Mouse (Mus musculus) thymus, adult 18-20 months (tissue): ENCODE data around the gene Osbpl8.
A peak's percentile ranks its signal among the peaks of the same experiment; 100 is the strongest.
"Not testable (repeated sequence)": the region's sequence is repeated elsewhere in the genome, so short reads cannot be mapped to it uniquely, and the experiment has no call there.

ENCODE experiments used
- DNase-seq, 2 experiments: peaks; one replicate each; pipeline ENCODE4 v3.0.0; 2022; ENCODE audit warnings: mixed read lengths in 2 of 2

Osbpl8 gene

GRCm38 (mm10) chr10:111189022-111189555 is 24.5 kb downstream of the Osbpl8 start:
- no peak for DNase-seq

DNA sequence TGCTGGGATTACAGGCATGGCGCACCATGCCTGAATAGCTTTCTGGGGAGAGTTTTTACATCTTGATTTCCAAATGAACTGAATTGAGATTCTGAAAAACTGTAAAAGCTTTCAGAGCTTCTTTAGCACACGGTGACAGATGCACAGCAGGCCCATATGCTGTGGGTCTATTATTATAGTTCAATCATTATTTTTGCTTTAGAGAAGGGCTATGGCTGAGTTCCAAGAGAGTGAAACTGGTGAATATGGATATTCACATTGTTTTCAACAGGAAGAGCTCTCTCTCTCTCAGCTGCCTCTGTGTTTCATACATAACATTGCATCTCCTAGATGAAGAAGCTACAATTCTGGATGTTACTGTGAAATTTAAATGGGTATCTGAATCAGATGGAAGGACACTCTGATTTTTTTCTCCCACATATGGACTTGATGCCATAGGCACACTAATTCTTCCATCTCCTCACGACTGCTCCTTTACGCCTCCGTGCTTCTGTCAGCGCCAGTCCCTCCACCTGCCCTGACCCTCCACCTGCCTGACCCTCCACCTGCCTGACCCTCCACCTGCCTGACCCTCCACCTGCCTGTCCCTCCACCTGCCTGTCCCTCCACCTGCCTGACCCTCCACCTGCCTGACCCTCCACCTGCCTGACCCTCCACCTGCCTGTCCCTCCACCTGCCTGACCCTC is 25.7 kb downstream of the Osbpl8 start:
- DNase-seq = no peak

GRCm38 (mm10) chr10:111193536-111193935 is 29.0 kb downstream of the Osbpl8 start:
- DNase-seq = no peak

DNA sequence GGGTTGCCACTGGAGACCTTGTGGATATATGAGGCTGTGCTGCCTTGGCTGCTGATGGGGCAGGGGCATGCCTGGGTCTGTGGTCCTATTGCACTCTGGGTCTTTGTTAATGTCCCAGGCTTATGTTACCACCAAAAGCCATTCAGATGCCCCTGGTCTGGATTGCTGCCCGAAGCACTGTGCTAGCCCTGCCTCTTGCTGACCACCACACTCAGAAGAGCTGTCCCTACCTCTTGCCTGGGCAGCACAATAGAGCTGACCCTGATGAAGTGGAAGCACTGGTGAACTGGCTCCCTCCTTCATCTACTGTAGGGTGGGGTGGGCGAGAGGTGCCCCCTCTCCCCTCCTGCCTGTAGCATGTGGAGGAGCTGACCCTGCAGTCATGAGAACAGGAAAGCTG is 31.6 kb downstream of the Osbpl8 start:
- DNase-seq = no peak

DNA sequence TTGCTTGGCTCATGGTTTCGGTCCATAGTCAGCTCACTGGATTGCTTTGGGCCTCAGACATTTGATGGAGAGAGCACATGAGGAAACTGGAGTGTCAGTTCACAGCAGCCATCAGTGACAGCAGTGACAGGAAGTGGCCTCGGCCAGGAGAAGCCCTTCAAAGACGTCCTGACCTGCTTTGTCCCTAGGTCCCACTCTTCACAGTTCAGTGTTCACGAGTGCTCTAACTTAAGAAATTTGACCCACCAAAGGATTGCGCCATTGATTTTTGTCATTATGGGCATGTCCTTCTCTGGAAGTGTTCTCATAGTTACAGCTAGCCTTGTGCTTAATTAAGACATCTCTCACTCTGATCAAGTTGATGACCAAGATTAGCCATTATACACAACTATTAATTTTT is 34.2 kb downstream of the Osbpl8 start:
- DNase-seq = not testable (repeated sequence)

DNA sequence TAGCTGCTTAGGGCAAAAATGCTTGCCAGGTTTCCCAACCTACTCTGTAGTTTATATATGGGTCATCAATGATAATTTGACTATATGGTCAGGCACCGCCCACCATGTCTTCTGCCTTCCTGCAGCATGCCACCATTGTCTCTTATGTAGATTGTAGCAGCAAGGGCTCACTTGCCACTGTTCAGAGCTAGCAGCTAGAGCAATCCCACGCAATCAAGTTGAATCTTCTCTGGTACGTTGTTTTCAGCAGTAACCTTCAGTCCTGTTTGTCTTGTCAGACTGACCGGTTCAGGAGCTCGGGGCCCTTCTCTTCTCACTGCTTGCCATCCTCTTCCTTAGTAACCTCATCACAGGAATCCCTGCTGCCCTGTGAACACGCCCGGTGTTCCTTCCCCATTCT is 36.6 kb downstream of the Osbpl8 start:
- DNase-seq = no peak

DNA sequence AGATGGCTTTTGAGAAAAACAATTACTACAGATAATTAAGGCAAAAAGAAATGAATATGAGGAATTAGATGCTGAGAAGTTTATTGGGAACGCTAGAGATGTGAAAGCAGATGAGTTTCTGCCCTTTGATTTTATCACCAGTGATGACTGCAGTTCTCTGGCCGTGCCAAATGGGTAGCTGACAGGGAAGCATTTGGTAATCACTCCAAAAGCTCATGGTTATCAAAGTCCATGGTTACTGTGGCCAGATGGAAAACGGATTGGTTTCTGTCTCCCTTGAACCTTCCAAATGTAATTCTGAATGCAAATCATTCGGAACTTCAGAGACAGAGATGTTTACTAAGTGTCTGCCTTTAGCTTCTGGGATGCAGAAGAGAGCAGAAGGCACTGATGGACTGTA is 37.1 kb downstream of the Osbpl8 start:
- no peak for DNase-seq

DNA sequence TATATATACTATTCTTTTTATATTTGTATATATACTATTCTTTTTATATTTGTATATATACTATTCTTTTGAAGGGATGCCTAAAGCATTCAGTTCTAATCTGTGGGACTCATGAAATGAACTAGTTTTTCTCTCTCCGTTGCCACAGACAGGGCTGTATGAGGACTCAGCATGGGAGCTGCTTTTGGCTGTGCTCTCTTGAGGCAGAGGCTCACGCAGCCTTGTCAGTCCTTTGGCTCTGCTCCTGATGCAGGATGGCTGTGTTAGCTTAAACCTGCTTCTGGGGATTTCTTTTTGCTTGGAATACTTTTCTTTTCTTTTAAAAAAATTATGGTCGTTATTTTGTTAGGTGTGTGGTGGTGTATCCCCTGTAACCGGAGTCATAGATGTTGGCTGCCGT is 39.5 kb downstream of the Osbpl8 start:
- DNase-seq = no peak

- DNase-seq = no peak
Observed at GRCm38 (mm10) chr10:111205421-111205820, 40.9 kb downstream of the Osbpl8 start.

DNA sequence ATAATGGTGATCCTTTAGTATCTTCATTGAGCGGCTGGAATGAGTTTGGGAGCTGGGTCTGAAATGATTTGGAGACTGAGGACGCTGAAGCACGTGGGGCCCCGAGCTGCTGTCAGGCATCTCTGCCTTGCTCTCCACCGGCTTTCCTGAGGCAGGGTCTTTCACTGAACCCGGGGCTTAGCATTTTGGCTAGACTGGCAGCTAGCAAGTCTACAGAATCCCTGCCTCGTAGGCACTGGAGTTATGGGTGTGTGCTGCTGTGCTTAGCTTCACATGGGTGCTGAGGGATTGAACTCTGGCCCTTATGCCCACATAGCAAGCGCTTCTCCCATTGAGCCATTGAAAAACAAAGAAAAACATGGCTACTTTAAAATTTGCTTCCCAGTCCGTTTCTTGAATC is 42.8 kb downstream of the Osbpl8 start:
- no peak for DNase-seq

GRCm38 (mm10) chr10:111214084-111214483 is 49.5 kb downstream of the Osbpl8 start:
- DNase-seq = no peak

GRCm38 (mm10) chr10:111214696-111215095 is 50.1 kb downstream of the Osbpl8 start:
- DNase-seq = no peak

DNA sequence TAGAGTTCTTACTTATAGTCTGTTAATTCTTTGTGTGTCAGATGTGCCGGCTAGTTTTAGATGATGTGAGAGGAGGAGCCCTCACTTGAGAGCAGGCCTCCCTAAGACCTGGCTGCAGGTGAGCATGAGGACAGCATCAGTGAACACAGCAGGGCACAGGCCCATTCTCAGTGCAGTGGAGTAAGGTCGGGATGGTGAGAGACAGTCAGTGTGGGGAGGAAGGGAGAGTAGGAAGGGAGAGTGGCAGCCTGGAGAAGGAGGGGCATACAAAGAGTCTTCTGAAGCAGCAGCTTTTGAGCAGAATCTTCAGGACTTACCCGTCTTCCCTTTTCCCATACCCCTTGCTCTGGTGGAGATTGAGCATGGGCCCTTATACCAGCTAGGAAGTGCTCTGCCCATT is 51.0 kb downstream of the Osbpl8 start:
- DNase-seq = no peak

GRCm38 (mm10) chr10:111216111-111216510 is 51.6 kb downstream of the Osbpl8 start:
- DNase-seq = no peak

GRCm38 (mm10) chr10:111222535-111222934 is 58.0 kb downstream of the Osbpl8 start:
- DNase-seq = no peak

DNA sequence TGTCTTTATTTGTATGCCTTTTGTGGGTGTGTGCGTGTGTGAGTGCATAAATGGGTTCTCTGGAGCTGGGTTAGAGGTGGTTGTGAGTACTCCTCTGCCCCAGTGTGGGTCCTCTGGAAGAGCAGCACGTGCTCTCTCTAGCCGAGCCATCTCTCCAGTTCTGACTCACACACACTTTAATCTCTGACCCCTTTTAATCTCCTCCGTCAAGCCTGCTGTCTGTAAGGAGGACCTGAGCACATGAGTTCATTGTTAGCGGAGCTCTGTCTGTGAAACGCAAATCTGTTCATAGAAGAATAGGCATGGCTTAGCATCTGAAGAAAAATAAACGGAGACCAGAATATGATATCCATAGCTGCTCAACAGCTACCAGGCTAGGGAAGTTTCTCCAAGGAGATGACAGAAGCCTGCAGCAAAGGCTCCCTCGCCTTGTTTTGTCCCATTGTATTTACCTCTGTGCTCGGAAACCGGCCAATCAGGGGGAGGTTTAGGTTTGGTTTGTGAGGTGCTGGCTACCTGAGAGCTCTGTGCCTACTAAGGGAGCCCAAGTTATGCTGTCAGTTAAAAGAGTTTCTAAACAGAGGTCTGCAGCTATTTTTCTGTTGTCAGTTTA is 58.8 kb downstream of the Osbpl8 start:
- DNase-seq = no peak

DNA sequence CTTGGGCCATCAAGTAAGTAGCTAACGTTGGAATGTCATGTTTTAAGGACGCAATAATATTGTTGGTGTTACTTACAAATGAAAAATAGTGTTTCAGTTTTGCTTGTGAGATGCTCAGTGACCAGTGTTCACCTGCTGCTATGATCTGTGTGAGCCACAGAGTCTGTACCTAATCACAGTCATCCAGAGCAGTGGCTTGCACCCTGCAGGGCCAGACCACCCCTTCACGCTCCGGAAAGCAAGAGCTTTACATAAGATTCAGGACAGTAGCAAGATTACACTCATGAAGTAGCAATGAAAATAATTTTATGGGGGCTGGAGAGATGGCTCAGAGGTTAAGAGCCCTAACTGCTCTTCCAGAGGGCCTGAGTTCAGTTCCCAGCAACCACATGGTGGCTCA is 60.1 kb downstream of the Osbpl8 start:
- no peak for DNase-seq

DNA sequence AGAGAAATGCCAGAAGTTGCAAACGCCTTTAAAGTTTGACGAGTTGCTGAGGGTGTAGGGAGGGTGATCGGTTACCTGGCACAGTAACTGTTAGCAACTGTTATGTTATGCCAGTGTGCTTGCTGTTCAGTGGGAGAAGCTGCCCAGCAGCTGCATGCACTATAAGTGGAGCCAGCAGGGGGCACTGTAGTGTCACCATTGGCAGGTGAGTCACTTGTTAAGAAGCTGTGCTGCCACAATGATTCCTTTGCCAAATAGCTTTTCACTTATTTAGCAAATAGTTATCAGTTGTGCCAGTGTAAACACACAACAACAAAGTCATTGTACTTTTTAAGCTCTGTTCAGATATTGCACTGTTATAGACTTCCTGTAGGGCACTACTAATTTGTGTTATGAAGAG is 62.0 kb downstream of the Osbpl8 start:
- DNase-seq = peak; percentile 72 to 73

DNA sequence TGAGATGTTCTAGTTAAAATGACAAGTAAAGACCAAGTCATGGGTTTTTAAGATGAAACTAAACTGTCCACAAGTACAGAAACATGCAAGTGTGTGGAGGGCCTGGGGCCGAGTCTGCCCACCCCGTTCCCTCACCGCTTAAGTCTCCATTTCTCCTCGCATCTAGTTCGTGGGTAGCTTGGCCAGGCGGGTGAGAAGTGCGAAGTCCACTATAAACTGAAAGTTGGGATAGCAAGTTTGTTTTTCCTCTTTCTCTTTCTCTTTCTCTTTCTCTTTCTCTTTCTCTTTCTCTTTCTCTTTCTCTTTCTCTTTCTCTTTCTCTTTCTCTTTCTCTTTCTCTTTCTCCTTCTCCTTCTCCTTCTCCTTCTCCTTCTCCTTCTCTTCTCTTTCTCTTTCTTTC is 67.7 kb downstream of the Osbpl8 start:
- DNase-seq = not testable (repeated sequence)

- DNase-seq = no peak
Observed at GRCm38 (mm10) chr10:111233476-111234130, 69.1 kb downstream of the Osbpl8 start.

GRCm38 (mm10) chr10:111234450-111235288 is 70.1 kb downstream of the Osbpl8 start:
- no peak for DNase-seq

DNA sequence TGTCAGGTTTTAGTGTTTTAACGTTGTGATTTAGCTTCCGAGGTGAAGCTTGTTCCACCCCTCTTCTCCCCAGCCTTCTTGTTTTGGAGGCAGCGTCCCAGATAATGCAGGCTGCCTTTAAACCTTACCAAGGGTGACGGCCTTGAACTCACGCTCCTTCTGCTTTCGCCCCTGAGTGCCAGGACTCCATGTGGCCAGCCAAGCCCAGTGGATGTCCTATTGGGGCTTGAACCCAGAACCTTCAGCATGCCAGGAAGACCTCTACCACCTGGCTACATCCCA is 70.7 kb downstream of the Osbpl8 start:
- DNase-seq = no peak

GRCm38 (mm10) chr10:111237434-111237833 is 72.9 kb downstream of the Osbpl8 start:
- no peak for DNase-seq
